Mouse (Mus musculus) myocyte (in vitro differentiated cells): Measurements from ENCODE around the gene Lamc2. TPM values are rescaled to one million over a fixed set of nuclear protein-coding genes. Genes with fewer than 3 reads are reported as not detected.

ENCODE experiments used
- H3K27me3 ChIP-seq: one replicate; pipeline ENCODE4 v1.6.1; 2011; ENCODE audit not compliant: control insufficient read depth, insufficient read depth, insufficient read length
- H3K36me3 ChIP-seq: one replicate; pipeline ENCODE4 v1.6.1; 2011; ENCODE audit not compliant: control insufficient read depth, insufficient read depth
- H3K4me2 ChIP-seq: one replicate; pipeline ENCODE4 v1.6.1; 2011; ENCODE audit warnings: low read depth, control low read depth
- H3K4me3 ChIP-seq: one replicate; pipeline ENCODE4 v1.5.1; 2011; ENCODE audit warnings: mild to moderate bottlenecking, control low read depth, moderate library complexity
- H3K79me2 ChIP-seq: one replicate; pipeline ENCODE4 v1.6.1; 2011; ENCODE audit not compliant: control insufficient read depth, insufficient read depth
- H3ac ChIP-seq: one replicate; pipeline ENCODE4 v1.6.1; 2011; ENCODE audit not compliant: control insufficient read depth, insufficient read length
- CEBPB ChIP-seq: IDR thresholded peaks from 2 replicates; pipeline ENCODE4 v1.6.1; 2011; ENCODE audit warnings: mild to moderate bottlenecking, moderate library complexity; ENCODE audit not compliant: poor library complexity, insufficient read depth, severe bottlenecking
- E2F4 ChIP-seq: IDR thresholded peaks from one replicate; pipeline ENCODE4 v1.6.1; 2011; ENCODE audit warnings: mild to moderate bottlenecking, control low read depth, moderate library complexity; ENCODE audit not compliant: insufficient read depth
- MAX ChIP-seq: IDR thresholded peaks from one replicate; pipeline ENCODE4 v1.6.1; 2011; ENCODE audit warnings: low read depth, mild to moderate bottlenecking, control low read depth
- MYOD1 ChIP-seq, 3 experiments: IDR thresholded peaks; one replicate each; pipeline ENCODE4 v1.6.1; 2011; ENCODE audit warnings: control low read depth in 2 of 3, low read depth in 2 of 3, mild to moderate bottlenecking in 2 of 3, moderate library complexity in 1 of 3; ENCODE audit not compliant: insufficient read length in 2 of 3, control insufficient read depth in 1 of 3
- MYOG ChIP-seq, 3 experiments: IDR thresholded peaks; one replicate each; pipeline ENCODE4 v1.6.1; 2011; ENCODE audit warnings: control low read depth in 2 of 3, low read depth in 2 of 3, mild to moderate bottlenecking in 2 of 3; ENCODE audit not compliant: insufficient read length in 2 of 3, control insufficient read depth in 1 of 3, insufficient read depth in 1 of 3
- POLR2A ChIP-seq: IDR thresholded peaks from one replicate; pipeline ENCODE4 v1.6.1; 2011; ENCODE audit warnings: low read depth, mild to moderate bottlenecking, control low read depth, moderate library complexity; ENCODE audit not compliant: insufficient read length
- POLR2AphosphoS2 ChIP-seq: IDR thresholded peaks from one replicate; pipeline ENCODE4 v1.6.1; 2011; ENCODE audit warnings: low read depth, control low read depth; ENCODE audit not compliant: insufficient read length
- REST ChIP-seq: IDR thresholded peaks from one replicate; pipeline ENCODE4 v1.6.1; 2011; ENCODE audit warnings: mild to moderate bottlenecking, control low read depth, moderate library complexity; ENCODE audit not compliant: insufficient read depth, insufficient read length
- SRF ChIP-seq: IDR thresholded peaks from one replicate; pipeline ENCODE4 v1.6.1; 2011; ENCODE audit warnings: low read depth; ENCODE audit not compliant: control insufficient read depth, insufficient read length
- TCF12 ChIP-seq: IDR thresholded peaks from one replicate; pipeline ENCODE4 v1.6.1; 2011; ENCODE audit warnings: mild to moderate bottlenecking, control low read depth; ENCODE audit not compliant: poor library complexity, insufficient read depth, severe bottlenecking
- TCF3 ChIP-seq: IDR thresholded peaks from one replicate; pipeline ENCODE4 v1.6.1; 2011; ENCODE audit warnings: low read depth, control low read depth; ENCODE audit not compliant: insufficient read length
- USF1 ChIP-seq: IDR thresholded peaks from one replicate; pipeline ENCODE4 v1.6.1; 2011; ENCODE audit warnings: low read depth, mild to moderate bottlenecking, control low read depth, moderate library complexity
- polyA plus RNA-seq: library from polyadenylated mRNA; unstranded; fragments of >200 nt; fragmentation: generic; extraction: Trizol; gene quantifications from one replicate; pipeline ENCODE4 v1.2.1, GENCODE M21; 2012; ENCODE audit warnings: missing spikeins

Gene Lamc2
- polyA plus RNA-seq, 1 experiment, result 10.2 TPM

DNA sequence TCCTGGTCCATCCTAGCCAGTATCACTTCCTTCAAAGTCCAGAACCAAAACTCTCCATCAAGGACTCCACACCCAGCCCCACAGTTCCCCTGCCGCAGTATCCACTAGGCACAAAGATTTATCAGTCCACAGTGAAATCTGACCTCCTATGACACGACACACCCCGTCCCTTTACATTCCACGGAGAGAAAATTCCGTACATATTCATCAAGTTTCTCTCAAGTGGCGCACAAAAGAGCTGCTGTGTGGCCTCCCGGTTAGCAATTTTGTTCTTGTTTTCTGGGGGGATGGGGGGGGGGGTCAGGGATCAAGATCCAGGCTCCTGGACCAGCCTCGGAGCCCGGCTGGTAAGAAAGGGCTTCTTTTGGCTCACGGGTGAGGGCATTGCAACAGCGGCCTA is 87.7 kb downstream of the Lamc2 start:
- Histone ChIP-seq H3ac (no peak overlapping the region), H3K27me3 (no peaks in the 10 kb centered on the region), H3K4me2 (no peak overlapping the region), H3K79me2 (no peaks in the 10 kb centered on the region), H3K36me3 (no peaks in the 10 kb centered on the region), H3K4me3 (no peak overlapping the region)
- TF ChIP-seq CEBPB (no peak), E2F4 (no peak), MYOG (IDR thresholded peaks at IDR 0.05; ENCODE audit: control insufficient read depth in 1 of 3, insufficient read depth in 1 of 3, insufficient read length in 2 of 3, low read depth in 2 of 3) (no peak), TCF3 (no peak), USF1 (no peak), TCF12 (no peak), SRF (no peak), MYOD1 (IDR thresholded peaks at IDR 0.05; ENCODE audit: control insufficient read depth in 1 of 3, insufficient read length in 2 of 3, low read depth in 2 of 3) (no peak), POLR2A (no peak), POLR2AphosphoS2 (no peak), REST (no peak), MAX (no peak)

DNA sequence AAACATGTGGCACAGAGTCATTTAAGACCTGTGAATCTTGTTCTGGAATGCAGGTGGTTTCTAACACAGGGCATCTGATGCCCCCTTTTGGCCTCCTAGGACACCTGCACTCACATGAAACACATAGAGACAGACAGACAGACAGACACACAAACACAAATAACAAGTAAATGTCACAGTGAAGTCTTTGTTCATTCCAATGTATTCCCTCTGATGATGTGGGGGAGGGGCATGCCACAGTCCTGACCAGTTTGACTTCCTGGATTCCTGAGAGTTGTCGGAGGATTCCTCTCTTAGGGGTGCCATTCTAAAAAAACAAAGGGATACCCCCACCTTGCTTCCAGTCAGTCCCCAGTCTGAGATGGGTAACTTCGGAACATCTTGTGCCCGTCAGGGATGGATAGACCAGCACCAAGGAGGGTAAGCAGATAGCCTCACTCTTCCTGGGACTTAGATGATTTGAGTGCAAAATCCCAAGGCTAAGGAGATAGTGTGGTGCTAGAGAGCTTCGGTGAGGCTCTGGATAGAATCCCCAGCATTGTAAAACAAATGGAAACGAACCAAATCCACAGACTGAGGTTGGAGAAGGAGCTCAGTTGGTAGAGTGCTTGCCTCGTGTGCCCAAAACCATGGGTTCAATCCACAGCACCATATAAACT is 89.1 kb downstream of the Lamc2 start:
- H3K4me2 ChIP-seq, result no peak overlapping the region
- no peaks in the 10 kb centered on the region for H3K27me3 ChIP-seq
- no peak for TF ChIP-seq USF1
- no peak for TF ChIP-seq TCF3
- TF ChIP-seq CEBPB, result no peak
- TF ChIP-seq MYOD1 (IDR thresholded peaks at IDR 0.05; ENCODE audit: control insufficient read depth in 1 of 3, insufficient read length in 2 of 3, low read depth in 2 of 3), result no peak
- TF ChIP-seq SRF, result no peak
- TF ChIP-seq POLR2A, result no peak
- TF ChIP-seq POLR2AphosphoS2, result no peak
- no peak for TF ChIP-seq MYOG (IDR thresholded peaks at IDR 0.05; ENCODE audit: control insufficient read depth in 1 of 3, insufficient read depth in 1 of 3, insufficient read length in 2 of 3, low read depth in 2 of 3)
- TF ChIP-seq TCF12, result no peak
- TF ChIP-seq MAX, result no peak
- TF ChIP-seq REST, result no peak
- no peak for TF ChIP-seq E2F4
- H3K36me3 ChIP-seq, result no peaks in the 10 kb centered on the region
- H3K4me3 ChIP-seq, result no peak overlapping the region
- no peak overlapping the region for H3ac ChIP-seq
- no peaks in the 10 kb centered on the region for H3K79me2 ChIP-seq

DNA sequence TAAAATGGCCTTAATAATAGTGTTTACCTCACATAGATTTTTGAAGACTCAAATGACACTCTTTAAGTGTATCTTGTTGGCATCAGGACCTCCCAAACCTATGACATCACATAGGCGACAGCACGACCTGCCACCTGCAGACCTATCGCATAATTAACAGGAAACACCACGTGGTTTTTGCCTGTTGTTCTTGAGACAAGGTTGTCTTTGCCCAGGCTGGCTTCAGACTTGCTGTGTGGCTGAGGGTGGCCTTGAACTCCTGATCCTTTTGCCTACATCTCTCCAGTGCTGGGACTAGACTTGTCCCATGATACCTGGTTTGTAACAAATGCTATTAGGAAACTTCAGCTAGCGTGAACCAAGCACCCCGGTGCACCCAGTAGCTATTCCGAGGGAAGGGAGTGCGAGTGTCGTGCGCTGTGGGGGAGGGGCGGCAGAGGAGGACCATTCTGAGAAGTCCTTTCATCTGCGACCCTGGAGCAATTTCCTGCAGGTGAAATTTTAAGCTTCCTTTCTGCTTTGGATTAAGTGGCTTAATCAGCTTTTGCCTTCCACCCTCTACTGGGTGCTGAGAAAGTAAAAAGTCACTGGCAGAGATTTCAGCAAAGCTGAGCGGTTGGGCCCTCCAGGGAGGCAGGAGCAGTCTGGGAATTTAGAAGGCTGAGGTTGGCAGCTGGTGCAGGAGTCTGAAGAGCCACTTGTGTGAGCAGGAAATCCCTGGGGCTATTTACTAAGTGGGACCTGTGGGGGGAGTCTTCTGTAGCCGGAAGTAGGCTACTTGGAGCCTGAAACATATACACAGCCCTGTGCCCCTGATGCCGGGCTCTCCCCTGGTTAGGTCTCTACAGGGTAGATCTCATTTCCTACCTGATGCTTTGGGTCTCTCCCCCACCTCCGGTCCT is 90.2 kb downstream of the Lamc2 start:
- no peaks in the 10 kb centered on the region for H3K36me3 ChIP-seq
- no peaks in the 10 kb centered on the region for H3K27me3 ChIP-seq
- no peaks in the 10 kb centered on the region for H3K79me2 ChIP-seq
- TF ChIP-seq REST (no peak), E2F4 (no peak), USF1 (no peak)
- no peak overlapping the region for H3K4me3 ChIP-seq
- H3ac ChIP-seq, result no peak overlapping the region
- H3K4me2 ChIP-seq, result no peak overlapping the region

DNA sequence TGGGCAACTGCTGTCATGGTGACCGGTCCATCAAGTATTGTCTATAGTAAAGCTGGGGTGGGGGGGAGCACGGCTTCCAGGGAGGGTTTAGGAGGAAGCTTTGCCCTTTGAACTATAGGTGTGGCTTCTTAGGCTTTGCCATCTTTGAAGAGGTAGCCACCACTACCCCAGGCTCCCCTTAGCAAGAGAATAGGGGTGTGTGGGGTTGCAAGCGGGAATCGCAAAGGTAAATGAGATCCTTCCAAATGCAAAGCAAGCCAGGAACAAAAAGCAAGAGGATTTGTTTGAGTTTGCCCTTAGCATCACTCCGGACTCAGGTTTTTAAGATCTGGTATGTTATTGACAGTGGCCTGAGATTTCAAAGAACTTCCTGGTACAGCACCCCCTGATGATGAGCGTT is 90.9 kb downstream of the Lamc2 start:
- no peaks in the 10 kb centered on the region for H3K79me2 ChIP-seq
- H3K4me2 ChIP-seq, result no peak overlapping the region
- no peaks in the 10 kb centered on the region for H3K27me3 ChIP-seq
- H3K36me3 ChIP-seq, result no peaks in the 10 kb centered on the region
- no peak overlapping the region for H3K4me3 ChIP-seq
- H3ac ChIP-seq, result no peak overlapping the region
- no peak for TF ChIP-seq TCF3
- no peak for TF ChIP-seq CEBPB
- no peak for TF ChIP-seq REST
- TF ChIP-seq SRF, result no peak
- no peak for TF ChIP-seq POLR2A
- TF ChIP-seq POLR2AphosphoS2, result no peak
- no peak for TF ChIP-seq MAX
- TF ChIP-seq TCF12, result no peak
- no peak for TF ChIP-seq MYOG (IDR thresholded peaks at IDR 0.05; ENCODE audit: control insufficient read depth in 1 of 3, insufficient read depth in 1 of 3, insufficient read length in 2 of 3, low read depth in 2 of 3)
- TF ChIP-seq MYOD1 (IDR thresholded peaks at IDR 0.05; ENCODE audit: control insufficient read depth in 1 of 3, insufficient read length in 2 of 3, low read depth in 2 of 3), result no peak
- TF ChIP-seq E2F4, result no peak
- no peak for TF ChIP-seq USF1
